ENCODE assay signal across 10 mouse cellular contexts in genomic region chr12:59970775-59971174, GRCm38 (mm10).
"Had no signal": no experiment of that assay in that cellular context is flagged by ENCODE, and none has a peak within 500 bp of the region (broad histone marks: within the 10 kb centered on the region; RNA-seq: fewer than 3 reads in every experiment).

No protein-coding gene starts in this region.

- H3K9me3 ChIP-seq: midbrain, embryonic 12.5 days; neural tube, embryonic 13.5 days had no signal

- DNase-seq: kidney, adult 8-10 months; kidney, postnatal 36 days; left cerebral cortex, postnatal 4 days; lung, adult 2 months; right cerebral cortex, postnatal 14 days; thymus, postnatal 36 days had no signal

- H3K27me3 ChIP-seq: midbrain, embryonic 12.5 days; neural tube, embryonic 13.5 days had no signal

- H3K9ac ChIP-seq: liver, embryonic 14.5 days; midbrain, embryonic 12.5 days; neural tube, embryonic 13.5 days had no signal

- H3K36me3 ChIP-seq: midbrain, embryonic 12.5 days; neural tube, embryonic 13.5 days had no signal

- H3K4me2 ChIP-seq: midbrain, embryonic 12.5 days; neural tube, embryonic 13.5 days had no signal

- H3K4me1 ChIP-seq: midbrain, embryonic 12.5 days; neural tube, embryonic 13.5 days had no signal

- H3K4me3 ChIP-seq: midbrain, embryonic 12.5 days; neural tube, embryonic 13.5 days had no signal

- H3K27ac ChIP-seq: liver, embryonic 14.5 days; midbrain, embryonic 12.5 days; neural tube, embryonic 13.5 days had no signal

- ATAC-seq: midbrain, embryonic 16.5 days had no signal
